Mouse (Mus musculus): ENCODE measurements around the gene Taf9. TPM values are rescaled to one million over a fixed set of nuclear protein-coding genes. Genes with fewer than 3 reads are reported as not detected.

Taf9 gene
- 7.8 and 14.5 TPM in 2 replicates for total RNA-seq (2021)
- long read RNA-seq, experiment 1, transcript Taf9-204 (3 exons, 794 nt): major isoform, 6 of 8 reads
- long read RNA-seq, experiment 1, partial matches to known transcripts: 1 of 8 reads
- long read RNA-seq, experiment 1, other reads (novel, unspliced or antisense): 0 of 8 reads
- long read RNA-seq, experiment 2, partial matches to known transcripts: 3 of 9 reads
- long read RNA-seq, experiment 2, other reads (novel, unspliced or antisense): 0 of 9 reads

DNA sequence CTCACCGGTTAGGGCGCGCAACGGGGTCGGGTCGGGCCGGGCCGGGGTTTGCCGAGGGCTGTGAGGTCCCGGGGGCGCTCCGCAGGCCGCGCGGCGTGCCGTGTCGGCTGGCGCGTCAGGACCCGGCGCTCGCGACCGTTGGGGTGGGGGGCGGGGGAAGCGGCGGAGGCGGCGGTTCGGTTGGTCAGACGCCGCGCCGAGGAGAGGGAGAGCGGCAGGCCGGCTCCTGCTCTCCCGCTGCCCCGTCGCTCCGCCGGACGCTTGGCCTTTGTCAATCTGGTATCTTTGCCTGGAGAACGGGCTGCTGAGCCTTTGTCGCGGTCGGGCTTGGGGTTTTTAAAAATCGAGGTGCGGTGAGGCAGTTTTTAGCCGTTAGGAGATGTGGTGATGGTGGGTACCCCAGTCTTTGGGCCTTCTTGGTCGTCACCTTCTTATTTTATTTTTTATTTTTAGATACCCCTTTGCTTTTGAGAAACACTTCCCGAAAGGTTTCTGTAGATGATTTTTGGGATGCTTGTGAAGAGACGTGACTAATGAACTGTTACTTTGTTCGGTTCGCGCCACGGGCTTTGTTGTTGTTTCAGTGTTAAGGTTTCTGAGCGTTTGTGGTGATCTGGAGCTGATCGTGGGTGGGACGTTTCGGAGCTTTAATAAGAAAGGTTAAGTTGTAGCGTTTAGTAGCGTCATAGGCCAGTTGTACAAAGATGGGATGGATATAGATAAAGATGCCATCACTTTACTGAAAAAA, at the start of gene Taf9:
Gene Taf9 (plus strand): TSS at position 141 of the 748 bp plus-strand sequence.
- DNase-seq: no peak

DNA sequence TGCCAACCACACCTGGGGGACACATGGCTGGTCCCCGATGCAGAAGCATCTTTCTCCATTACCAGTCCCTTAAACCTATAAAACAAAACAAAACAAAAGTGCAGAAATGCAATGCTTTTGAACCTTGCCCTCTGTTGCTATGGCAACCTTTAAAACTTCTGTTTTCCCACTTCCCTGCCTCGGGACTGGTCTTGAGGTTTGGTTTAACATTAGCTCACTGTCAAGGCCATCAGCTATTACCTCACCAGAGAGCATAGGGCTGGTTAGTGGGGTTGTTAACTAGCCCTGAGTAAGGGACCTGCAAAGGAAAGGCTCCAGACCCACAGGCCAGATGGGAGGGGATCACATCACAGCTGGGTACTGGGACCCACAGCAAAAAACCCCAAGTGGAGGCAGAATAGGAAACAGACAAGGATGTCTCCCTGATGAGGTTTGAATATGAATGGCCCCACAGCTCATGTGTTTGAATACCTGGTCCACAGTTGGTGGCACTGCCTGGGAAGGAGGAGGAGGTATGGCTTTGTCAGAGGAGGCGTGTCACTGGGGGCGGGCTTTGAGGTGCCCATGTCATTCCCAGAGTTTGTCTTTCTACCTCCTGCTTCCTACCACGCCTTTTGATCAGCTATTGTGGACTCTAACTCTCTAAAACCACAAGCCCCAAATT, 49.0 kb upstream of the Taf9 start:
- no peak for DNase-seq

DNA sequence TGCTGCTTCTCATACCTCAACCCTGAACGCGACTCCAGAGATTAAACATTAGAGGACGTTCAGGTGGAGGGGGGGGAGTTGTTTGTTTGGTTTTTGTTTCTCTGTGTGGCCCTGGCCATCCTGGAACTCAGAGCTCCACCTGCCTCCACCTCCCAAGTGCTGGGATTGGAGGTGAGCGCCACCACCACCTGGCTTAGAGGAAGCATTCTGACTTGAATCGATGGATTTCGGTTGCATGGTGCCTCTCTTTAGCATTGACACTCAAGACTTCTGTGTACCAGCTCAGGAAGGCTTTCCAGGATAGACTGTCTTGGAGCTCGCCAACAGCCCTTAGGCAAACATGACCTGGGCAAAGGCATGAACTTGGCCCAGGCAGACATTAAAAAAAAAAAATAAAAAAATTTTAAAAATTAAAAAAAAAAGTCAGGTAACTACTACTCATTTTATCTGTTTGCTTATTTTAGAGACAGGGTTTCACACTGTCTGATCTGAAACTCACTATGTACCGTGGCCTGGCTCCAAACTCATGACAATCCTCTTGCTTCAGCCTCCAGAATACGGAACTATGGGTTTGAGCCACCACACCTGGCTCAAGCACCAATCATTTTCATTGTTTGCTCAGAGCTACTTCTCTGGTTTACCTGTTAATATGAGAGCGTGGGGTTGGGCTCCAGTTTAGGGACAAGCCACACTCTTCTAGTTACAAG, 48.2 kb upstream of the Taf9 start:
- DNase-seq: no peak

DNA sequence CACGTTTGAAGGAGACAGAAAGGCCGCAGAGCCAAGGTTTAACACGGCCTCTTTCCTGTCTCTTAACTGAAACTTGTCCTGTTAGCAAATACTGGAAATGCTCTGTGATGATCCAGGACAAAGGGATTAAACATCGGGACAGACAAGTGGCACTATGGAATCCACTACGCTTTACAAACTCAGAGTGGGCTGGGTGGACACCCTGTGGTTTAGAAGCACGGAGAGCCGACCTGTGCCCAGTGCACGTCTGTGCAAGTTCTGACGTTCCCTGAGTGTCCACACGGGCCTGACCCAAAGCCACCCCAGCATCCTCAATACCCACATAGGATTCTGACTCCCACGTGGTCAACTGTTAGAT, 47.7 kb upstream of the Taf9 start:
- no peak for DNase-seq

DNA sequence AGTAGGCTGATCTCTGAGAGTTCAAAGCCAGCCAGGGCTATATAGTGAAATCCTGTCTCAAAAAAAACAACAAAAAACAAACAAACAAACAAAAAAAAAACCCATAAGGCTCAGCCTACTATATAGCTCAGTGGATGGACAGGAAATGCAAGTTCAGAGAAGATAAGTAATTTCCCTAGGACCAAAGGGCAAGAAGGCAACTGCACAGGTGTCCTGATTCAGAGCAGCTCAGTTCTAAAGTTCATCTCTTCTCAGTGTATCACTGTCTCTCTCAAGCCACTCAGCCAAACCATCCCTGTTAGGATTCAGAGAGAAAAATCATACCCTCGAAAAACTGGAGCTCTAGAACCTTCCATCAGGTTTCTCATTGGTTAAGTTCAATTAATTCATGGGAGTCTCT, 45.5 kb upstream of the Taf9 start:
- DNase-seq: no peak

DNA sequence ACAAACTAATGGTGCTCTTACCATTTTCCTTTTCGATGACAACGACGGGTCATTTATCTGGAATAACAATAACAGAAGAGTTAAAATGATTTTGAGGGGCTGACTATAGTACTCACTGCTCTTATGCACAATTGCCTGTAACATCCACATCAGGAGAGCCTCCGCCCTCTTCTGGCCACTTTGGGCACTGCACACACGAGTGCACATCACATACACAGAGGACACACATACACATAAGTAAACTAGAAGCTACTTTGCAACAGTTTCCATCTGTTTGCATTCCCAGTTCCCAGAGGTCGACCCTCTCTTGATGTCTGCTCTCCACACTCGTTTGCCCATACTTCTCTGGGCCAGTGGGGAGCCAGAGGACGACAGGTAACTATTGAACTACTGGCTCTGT, 43.6 kb upstream of the Taf9 start:
- DNase-seq: no peak

DNA sequence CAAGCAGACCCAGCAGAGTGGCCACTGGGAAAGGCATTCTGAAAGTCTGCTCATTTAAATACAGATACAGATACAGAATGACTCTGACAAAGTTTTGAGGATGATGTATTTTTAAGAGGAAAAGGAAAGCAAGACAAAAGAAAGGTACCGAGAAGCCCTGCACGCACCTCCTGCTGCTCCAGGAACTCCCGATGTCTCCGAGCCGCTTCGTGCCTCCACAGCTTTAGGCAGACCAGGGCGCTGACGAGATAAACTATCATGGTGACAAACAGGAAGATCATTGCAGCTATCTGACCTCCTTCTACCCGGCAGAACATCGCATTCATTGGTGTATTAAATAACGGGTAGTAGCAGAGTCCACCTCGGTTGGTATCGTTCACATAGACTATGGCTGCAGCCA, 40.1 kb upstream of the Taf9 start:
- DNase-seq: no peak

DNA sequence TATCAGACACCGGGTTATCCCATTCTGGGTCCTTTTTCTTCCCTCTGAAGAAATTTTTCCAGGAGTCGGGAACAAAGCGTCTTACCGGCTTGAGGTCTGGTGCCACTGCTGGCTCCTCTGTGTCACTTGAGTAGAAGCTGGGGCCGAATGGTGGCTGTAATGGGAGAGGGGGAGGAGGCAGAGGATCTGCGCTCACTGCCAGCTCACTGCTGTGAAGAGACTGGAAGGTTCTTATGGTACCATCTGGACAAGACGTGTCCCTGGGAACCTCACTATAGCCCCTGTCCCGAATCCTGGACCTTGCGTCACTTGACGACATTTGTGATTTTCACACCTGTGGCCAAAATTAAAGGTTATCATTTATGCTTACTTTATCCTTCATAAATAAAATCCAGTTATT, 39.1 kb upstream of the Taf9 start:
- DNase-seq: no peak

DNA sequence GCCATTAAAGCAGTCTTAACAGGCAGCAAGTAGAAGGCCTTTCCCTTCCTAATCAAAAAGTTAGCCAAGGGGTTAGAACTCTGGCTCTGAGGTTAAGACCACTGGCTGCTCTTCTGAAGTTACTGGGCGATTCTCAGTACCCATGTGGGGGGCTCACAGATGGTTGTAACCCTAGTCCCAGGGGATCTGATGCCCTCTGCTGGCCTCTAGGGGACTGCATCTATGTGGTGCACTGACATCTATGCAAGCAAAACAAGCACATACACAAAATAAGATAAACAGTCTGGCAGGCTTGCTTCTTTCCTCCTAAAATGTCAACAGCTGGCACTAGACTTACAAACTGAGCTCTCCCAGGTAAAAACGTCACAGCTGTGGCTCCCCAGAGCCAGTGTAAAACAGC, 38.5 kb upstream of the Taf9 start:
- DNase-seq: no peak

DNA sequence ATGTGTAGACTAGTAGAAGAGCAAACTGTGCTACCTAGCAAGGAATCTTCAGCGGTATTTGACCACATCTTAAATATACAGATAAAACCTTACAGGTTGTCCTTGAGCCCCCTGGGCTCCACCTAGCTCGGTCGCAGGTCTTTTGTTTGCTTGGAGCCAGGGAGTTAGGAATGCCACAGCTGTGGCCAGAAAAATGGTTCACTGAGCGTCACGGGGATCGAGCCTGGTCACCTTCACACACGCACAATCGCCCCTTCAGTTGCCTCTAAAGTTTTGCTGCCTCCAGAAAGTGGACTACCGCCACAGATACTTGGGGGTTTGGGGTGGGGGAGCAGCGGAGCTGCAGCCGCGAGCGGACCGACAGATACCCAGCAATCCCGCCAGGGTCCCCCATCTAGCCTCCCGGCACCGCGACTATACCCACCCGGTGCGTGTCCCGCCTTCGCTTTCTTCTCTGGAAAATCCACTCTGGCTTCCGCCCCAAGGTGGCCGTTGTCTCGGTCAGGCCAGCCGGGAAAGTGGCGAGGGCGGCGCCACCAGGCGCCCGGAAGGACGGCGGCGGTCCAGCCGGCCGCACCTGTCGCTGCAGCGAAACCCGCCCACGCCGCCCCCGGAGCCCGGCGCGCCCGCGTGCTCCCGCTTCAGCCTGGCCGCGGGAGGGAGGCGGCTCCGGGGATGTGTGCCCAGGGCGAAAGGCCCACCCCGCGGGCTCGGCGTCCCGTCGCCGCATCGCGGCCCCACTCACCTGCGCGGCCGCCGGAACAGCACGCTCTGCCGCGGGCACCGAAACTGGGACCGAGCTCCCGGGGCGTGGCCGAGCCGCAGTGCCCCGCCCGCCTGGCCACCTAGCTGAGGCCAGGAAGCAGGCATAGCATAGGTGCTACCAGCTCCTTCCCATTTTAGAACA, 34.9 kb upstream of the Taf9 start, which contains the start of gene Marveld2:
Gene Marveld2 (minus strand): TSS at position 791 of the 907 bp plus-strand sequence.
- peak; percentile 63 for DNase-seq

DNA sequence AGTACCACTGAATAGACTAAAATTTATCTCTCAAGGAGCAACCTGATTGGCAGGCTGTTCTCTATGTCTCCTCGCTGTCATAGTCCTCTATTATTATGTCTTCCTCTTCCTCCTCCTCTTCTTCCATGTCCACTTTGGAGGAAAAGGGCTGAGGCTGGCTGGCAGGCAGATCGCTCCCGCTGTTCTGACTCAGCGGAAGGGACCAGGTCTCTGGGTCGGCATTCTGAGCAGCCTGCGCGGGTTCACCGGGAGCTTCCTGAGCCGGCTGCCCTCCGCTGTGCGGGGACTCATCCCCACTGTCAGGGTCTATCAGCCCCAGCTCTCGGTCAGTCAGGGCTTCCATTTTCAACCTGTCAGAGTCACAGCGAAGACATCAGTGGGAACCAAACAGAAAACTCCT, 33.8 kb upstream of the Taf9 start:
- DNase-seq: no peak

DNA sequence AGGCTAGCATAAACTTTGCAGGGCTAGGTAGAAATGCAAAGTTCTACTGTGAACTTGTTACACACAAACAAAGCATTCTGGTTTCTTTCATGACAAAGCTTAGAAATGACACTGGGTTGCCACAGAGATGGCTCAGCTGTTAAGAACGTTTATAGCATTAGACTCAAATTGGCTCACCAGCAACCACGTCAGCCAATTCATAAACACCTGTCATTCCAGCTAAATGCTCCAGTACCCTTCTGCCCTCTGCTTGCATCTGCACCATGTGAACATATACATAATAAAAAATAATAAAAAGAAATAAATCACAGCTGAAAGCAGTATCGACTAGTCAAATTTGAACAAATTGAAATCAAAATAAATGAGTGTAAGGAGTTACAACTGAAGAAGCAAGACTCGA, 29.1 kb upstream of the Taf9 start:
- DNase-seq: no peak

DNA sequence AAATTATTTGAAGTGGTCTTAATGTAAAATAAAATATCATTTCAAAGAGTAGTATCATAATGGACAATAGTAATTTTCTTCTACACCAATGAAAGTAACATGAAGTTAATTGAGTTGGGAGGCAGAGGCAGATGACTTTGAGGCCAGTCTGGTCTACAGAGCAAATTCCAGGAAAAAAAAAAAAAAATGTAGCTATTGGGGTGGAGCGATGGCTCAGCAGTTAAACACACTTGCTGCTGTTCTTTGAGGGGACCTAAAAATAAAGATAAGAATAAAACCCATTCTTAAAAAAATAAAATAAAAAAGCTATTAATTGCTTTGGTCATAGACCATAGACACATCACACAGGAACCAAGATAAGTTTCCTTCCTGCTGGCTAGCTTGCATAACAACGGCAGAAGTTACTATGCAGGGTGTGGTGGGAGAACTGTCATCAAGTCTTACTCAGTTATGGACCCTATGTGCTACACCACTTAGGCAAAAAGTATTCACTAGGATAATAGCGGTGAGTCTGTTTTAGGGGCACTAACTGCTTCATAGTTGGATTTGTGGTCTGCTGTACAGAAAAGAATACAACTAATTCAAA, 17.2 kb upstream of the Taf9 start:
- no peak for DNase-seq

DNA sequence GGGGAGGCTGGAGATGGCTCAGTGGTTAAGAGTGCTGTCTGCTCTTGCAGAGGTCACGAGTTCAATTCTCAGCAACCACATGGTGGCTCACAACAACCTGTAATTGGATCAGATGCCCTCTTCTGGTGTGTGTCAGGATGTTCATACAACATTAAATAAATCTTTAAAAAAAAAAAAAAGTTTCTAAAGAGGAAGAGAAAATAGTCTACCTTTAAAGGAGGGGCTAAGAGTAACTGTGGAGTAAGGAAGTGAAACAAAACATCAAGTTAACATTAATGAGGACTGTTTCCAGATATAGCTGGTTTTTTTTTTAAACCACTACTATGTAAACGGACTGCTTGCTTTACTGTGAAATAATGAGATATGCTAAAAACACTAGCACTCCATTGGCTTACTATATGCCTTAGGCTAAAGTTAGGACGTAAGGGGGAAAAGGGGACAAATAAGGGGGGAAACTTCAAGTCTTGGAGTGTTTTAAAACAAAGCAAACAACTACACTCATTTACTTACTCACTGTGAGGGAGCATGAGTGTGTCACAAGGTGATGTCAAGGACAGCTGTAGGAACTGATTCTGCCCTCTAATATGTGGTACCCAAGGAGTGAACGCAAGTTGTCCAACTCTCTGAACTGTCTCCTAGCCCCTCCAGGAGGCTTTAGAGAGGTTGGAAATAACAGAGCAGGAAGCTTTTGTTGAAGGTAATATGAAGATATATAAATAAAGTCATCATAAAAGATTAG, 8.7 kb upstream of the Taf9 start:
- DNase-seq: no peak

DNA sequence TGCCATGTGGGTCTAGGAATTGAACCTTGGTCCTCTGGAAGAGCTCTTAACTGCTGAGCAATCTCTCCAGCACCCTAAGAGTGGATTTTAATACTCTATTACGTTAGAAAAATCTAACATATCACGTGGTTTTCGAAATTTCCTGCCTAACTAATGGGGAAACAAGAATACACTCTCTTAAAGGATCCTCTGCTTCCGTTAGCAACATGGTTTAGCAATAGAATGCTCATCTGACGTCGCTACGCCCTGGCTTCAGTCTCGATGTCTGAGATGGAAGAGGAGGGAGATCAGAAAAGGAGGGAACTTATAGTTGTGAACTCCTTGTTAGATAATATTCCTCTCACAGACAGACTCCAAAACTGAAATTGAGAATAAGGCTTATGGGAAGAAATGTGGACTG, 3.2 kb upstream of the Taf9 start:
- DNase-seq: no peak

DNA sequence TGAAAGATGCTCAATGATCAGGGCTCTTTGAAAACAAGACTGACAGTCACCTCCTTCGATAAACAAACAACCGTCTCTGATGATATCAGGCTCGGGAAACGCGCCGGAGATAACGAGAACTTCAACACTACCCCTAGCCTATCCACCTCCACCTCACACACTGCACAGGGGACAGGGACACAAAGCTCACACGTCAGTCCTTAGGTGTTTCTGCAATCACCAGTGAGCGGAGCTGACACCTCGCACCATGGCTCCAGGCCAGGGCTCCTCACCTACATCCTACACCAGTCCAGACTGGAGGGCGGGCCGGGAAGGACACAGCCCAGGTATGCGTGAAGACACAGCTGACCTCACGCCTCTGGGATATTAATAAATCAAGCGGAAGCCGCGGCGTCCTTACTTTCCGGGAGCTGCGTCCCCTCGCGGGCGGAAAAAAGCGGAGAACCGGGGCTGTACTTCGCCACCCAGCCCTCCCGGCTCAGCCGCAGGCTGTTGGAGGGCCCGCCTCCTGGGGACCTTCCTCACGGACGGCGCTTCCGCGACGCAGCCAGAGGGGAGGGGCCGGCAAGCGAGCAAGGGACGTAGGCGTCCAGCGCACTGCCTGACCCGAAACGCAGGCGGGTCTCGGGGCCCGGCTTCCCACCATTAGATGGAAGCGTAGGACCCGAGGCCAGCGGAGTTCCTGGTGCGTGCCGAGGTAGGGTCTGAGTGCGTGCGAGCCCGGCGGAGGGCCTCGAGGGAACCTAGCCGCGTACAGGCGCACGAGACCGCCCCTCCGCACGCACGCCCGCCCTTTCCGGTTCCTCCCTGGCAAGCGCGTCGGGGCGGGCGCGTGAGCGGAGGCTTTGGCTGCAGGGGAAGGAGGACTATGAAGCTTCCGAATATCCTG, 585 bp upstream of the Taf9 start, which contains the start of the genes Ak6 and Rad17:
Gene Ak6 (plus strand): TSS at position 430 of the 889 bp plus-strand sequence.
Gene Rad17 (minus strand): TSS at position 502 of the 889 bp plus-strand sequence.
- peak; percentile 97 for DNase-seq

DNA sequence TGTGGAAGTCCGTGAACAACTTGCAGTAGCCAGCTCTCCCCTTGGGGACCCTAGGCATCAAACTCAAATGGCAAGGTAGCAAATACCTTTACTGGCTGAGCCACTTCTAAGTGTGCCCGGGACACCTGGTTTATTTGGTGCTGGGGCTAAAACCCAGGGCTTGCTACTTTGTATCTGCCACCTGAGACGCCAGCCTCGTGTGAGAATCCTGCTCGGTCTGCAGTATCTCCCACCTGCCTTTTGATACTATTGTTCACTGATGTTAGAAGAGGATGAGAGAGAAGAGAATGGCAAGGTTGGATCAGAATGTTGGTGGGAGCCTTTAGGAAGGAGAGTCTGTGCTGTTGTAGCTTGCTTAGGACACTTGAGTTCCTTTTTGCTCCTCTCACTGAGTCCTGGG, 6.7 kb downstream of the Taf9 start:
- no peak for DNase-seq

DNA sequence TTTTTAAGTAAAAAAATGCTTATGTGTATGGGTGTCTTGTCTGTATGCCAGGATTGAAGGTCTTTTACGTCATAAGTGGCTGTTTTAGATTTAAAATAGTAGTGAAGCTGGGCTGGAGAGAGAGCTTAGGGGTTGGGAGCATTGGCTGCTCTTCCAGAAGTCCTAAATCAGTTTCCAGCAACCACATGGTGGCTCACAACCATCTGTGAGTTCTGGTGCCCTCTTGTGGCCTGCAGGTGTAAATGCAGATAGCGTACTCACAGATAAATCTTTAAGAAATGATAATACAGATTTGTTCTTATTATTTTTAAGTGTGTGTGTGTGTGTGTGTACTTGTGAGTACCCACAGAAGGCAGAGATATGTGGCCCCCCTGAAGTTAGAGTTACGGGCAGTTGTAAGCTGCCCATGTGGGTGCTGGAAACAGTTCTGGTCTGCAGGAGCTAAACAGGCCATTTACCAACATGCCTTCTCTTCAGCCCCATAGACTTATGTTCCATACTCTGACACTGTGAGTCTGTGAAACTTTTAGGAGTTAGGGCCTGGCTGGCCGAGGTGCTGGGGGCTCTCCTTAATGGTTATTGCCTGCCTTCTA, 8.6 kb downstream of the Taf9 start:
- peak; percentile 78 for DNase-seq

Data from adrenal gland, postnatal 14 days (tissue).